Mouse (Mus musculus) heart, embryonic 11.5 days (tissue): ENCODE results near the gene Lrwd1. TPM values are rescaled to one million over a fixed set of nuclear protein-coding genes. Genes with fewer than 3 reads are reported as not detected.

Experiments used
- ATAC-seq: fragments of 200-750 bp; cut with Nextera tagmentation; replicated peaks from 2 replicates; pipeline ENCODE4 v1.8.0; 2017; ENCODE audit warnings: moderate library complexity; ENCODE audit not compliant: insufficient number of reproducible peaks, low FRiP score, low TSS enrichment
- H3K27ac ChIP-seq: fragments of 300-500 bp; sonication (generic); 2 replicates; pipeline ENCODE4 v1.5.1; 2014; ENCODE audit warnings: mild to moderate bottlenecking, low read depth, low read length
- H3K27me3 ChIP-seq: fragments of 300-500 bp; sonication (generic); 2 replicates; pipeline ENCODE4 v1.6.1; 2014; ENCODE audit warnings: mild to moderate bottlenecking, low read length, mixed read lengths; ENCODE audit not compliant: control insufficient read depth, insufficient read depth
- H3K36me3 ChIP-seq: fragments of 300-500 bp; sonication (generic); 2 replicates; pipeline ENCODE4 v1.6.1; 2014; ENCODE audit warnings: mild to moderate bottlenecking, low read length, moderate library complexity, mixed read lengths; ENCODE audit not compliant: control insufficient read depth, insufficient read depth
- H3K4me1 ChIP-seq: fragments of 300-500 bp; sonication (generic); 2 replicates; pipeline ENCODE4 v1.6.1; 2014; ENCODE audit warnings: low read length; ENCODE audit not compliant: control insufficient read depth, insufficient read depth
- H3K4me2 ChIP-seq: fragments of 300-500 bp; sonication (generic); 2 replicates; pipeline ENCODE4 v1.6.1; 2014; ENCODE audit warnings: mild to moderate bottlenecking, moderate library complexity
- H3K4me3 ChIP-seq: fragments of 300-500 bp; sonication (generic); 2 replicates; pipeline ENCODE4 v1.5.1; 2014; ENCODE audit warnings: low read depth, low read length
- H3K9ac ChIP-seq: fragments of 300-500 bp; sonication (generic); 2 replicates; pipeline ENCODE4 v1.6.1; 2014; ENCODE audit warnings: mild to moderate bottlenecking, low read depth, low read length, moderate library complexity
- H3K9me3 ChIP-seq: fragments of 300-500 bp; sonication (generic); replicated peaks from 2 replicates; pipeline ENCODE4 v1.6.1; 2016; ENCODE audit warnings: low read length; ENCODE audit not compliant: control insufficient read depth
- WGBS: fragments of 180-500 bp; shearing (Covaris S2); extraction: QIAGEN DNeasy Blood & Tissue Kit; methylation state at CpG from one replicate; pipeline ENCODE4 v1.1.7; 2014; ENCODE audit not compliant: insufficient replicate concordance; 5-methylcytosine and 5-hydroxymethylcytosine counted together
- polyA plus RNA-seq: library from polyadenylated mRNA; unstranded; fragments of >200 nt; fragmentation: Nextera tagmentation; extraction: Ambion mirVana; gene quantifications from 2 replicates; pipeline ENCODE4 v1.2.1, GENCODE M21; 2014

Gene Lrwd1
- polyA plus RNA-seq, 1 experiment from 2014 or later: 22.6 TPM

DNA sequence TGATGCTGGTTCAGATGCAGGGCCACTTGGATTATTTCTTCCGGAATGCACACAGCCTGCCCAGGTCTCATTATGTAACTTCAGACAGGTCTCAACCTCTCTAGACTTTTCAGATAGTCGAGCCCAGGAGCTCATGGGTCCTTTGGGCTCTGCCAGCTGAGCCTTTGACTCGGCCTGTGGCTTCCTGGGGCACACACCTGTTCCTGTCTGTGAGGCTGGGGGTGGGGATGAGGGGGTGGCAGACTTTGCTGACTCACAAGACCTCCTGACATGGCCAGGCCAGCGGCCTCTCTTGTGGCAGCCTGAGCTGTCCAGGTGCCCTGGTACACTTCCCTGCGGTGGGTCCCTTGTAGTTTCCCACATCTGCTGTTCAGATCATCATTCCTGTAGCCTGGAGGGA lies 43.9 kb downstream of the Lrwd1 start:
- WGBS: 66% methylated on average over 5 of the region's 5 CpGs

DNA sequence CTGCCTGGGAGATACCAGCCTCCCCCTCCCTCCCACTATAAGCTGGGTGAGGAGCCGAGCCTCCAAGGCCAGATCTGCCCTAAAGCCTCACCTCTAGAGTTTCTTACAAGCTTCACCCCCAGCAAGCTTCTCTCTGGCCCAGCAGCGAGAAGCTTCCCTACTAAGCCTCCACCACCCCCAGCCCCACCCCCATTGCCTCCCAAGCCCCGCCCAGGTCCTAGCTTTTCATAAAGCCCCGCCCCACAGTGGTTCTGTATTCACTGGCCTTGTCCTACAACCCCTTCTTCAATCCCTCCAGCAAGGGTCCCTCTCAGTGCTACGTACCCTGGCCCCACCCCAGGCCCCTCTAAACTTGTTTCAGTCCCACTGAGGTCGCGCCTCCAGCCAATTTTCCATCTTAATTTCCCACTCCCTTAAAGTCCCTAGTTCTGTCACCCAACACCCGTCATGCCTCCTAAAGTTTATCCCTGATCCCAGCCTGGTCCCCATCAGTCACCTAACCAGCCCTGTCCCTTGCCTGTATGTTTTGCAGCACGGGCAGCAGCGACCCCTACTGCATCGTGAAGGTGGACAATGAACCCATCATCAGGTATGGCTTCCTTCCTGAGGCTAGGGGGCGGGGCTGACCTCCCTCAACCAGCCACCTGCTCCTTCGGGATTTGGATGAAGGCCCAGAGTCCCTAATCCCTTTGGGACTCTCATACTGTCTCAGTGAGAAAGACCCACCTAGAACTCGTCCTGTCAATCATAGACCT lies 46.9 kb downstream of the Lrwd1 start:
- 14% methylated on average over 14 of the region's 14 CpGs for WGBS
- H3K4me2 ChIP-seq: no peak overlapping the region
- no peak for ATAC-seq

More for the DNA sequence above, 43.9 kb downstream of the Lrwd1 start:
- Histone ChIP-seq H3K9me3 (no peaks in the 10 kb centered on the region), H3K27ac (no peak overlapping the region), H3K4me2 (no peak overlapping the region), H3K4me1 (no peaks in the 10 kb centered on the region), H3K9ac (no peak overlapping the region), H3K4me3 (no peak overlapping the region), H3K27me3 (peaks cover under 1% of the 10 kb centered on the region), H3K36me3 (no peaks in the 10 kb centered on the region)
- ATAC-seq: no peak

DNA sequence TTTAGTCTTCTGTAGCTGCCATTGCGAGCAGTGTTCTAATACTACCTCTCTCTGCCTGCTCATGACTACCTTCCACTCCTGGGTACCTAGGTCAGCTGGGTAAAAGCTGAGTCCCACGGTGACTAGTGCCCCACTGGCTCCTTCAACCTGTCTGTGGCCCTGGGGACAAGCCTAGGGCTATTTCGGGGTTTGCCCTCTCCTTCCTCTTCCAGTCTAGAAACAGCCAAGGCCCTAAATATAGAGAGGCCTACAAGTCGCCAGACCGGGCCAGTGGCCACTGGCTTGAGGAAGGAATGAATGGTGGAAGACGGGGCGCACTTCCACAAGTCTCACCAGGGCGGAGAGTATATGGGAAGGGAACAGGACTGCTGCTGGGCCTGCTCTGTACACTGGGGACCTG lies 49.6 kb downstream of the Lrwd1 start:
- Histone ChIP-seq H3K4me3 (no peak overlapping the region), H3K27ac (no peak overlapping the region), H3K4me2 (no peak overlapping the region), H3K4me1 (peaks cover 11% of the 10 kb centered on the region), H3K9ac (no peak overlapping the region), H3K27me3 (peaks cover 32% of the 10 kb centered on the region), H3K36me3 (no peaks in the 10 kb centered on the region), H3K9me3 (no peaks in the 10 kb centered on the region)
- ATAC-seq: no peak
- WGBS: 80% methylated on average over 8 of the region's 8 CpGs

More for the DNA sequence above, 46.9 kb downstream of the Lrwd1 start:
- Histone ChIP-seq H3K9me3 (no peaks in the 10 kb centered on the region), H3K27me3 (peaks cover 30% of the 10 kb centered on the region), H3K9ac (no peak overlapping the region), H3K36me3 (no peaks in the 10 kb centered on the region), H3K4me1 (peaks cover 7% of the 10 kb centered on the region; the same call in 1 of the 2 replicates), H3K4me3 (no peak overlapping the region), H3K27ac (no peak overlapping the region)

DNA sequence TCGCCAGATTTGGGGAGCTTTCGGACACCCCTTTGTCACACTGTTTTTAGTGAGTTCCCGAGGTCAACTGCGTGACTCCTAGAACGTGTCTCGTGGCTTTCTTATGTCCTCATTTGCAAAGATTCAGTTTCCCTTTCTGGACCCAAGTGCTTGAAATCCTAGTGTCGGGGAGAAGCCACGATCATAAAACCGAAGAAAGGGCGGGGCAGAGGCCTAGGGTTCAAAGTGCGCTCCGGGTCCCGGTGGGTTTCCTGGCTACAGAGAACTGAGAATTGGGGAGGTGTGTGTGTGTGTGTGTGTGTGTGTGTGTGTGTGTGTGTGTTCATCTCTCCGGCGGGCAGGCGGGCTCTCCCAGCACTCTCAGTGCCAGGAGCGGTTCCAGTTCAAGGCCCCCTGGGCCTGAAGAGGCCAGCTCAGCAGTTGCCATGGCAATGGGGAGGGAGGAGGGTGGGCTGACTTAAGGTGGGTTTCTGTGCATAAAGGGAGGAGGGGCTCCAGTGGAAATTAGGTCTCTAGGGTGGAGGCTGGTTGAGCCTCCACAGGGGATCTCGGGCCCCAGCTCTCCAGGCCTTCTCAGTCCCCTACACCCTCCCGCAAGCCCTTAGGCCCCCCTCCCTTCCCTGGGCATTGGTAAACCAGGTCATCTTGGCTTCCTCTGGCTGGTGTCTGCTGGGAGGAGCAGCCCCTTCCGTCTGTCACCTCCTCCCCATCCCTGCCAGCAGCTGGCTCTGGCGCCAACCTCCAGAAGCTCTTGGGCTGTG lies 50.8 kb downstream of the Lrwd1 start:
- peak overlapping the region; percentile 97 for H3K4me2 ChIP-seq
- no peak for ATAC-seq
- WGBS: 10% methylated on average over 21 of the region's 21 CpGs
- peak overlapping the region; percentile 52; the same call in 1 of the 2 replicates for H3K4me3 ChIP-seq
- H3K27ac ChIP-seq: no peak overlapping the region
- H3K4me1 ChIP-seq: peaks cover 11% of the 10 kb centered on the region
- no peaks in the 10 kb centered on the region for H3K9me3 ChIP-seq
- peaks cover 32% of the 10 kb centered on the region for H3K27me3 ChIP-seq
- no peaks in the 10 kb centered on the region for H3K36me3 ChIP-seq
- no peak overlapping the region for H3K9ac ChIP-seq

DNA sequence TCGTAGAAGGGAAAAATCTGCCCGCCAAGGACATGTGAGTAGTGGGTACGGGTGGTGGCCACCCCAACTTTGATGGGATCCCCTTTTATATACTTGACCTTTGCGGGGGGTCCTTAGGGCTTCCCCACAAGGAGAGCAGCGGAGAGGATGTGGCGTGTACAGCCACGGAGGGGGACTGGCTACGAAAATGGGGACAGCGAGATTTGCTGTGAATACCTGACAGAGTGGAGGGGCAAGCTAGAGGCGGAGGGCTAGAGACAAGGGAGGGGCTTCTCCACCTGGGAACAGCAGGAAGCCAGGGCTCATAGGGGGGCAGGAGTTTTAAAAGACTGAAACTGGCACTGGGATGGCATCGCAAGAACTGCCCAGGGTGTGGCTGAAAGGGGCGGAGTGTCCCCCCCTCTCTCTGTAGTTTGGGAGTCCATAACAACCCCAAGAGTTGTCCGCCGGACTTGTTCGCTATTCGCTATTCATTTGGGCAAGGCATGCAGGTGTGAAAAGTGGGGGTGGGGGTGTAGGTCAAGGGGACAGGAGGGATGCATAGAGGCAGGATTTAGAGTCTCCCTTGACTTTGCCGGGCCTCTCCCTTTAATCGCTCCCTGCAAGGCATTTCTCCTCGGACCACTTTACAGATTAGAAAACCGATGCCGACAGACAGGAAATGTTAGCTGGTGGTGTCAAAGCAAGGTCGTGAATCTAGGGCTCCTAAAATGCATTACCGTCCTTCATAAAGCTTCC lies 51.6 kb downstream of the Lrwd1 start:
- H3K4me1 ChIP-seq: peaks cover 11% of the 10 kb centered on the region
- peak overlapping the region; percentile 58; the same call in 1 of the 2 replicates for H3K9ac ChIP-seq
- H3K4me2 ChIP-seq: peak overlapping the region; percentile 97
- H3K27me3 ChIP-seq: peaks cover 32% of the 10 kb centered on the region
- no peaks in the 10 kb centered on the region for H3K36me3 ChIP-seq
- 2% methylated on average over 23 of the region's 23 CpGs for WGBS
- no peak for ATAC-seq
- no peak overlapping the region for H3K27ac ChIP-seq
- peak overlapping the region; percentile 52 for H3K4me3 ChIP-seq
- H3K9me3 ChIP-seq: no peaks in the 10 kb centered on the region

DNA sequence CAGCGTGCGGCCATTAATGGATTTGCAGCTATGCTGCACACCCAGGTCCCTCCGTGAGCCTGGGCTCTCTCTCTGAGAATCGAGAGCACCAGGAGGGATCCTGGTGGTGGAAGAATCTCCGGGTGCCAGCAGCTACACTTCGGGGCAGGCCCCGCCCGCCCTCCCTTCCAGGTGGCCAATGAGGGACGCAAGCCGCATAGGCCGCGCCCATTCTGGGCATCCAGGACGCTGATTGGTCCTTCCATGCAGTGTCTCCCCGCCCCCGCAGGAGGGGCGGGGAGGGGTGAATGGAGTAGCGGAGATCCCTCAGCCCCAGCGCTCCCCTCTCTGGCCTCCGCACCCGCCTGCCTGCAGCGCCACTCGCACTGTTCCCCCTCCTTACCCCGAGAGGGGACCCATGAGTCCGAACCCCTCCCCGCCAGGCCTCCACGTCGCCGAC lies 52.2 kb downstream of the Lrwd1 start, which contains the start of gene Rasa4:
Rasa4 (plus strand) TSS at position 248 of the 439 bp plus-strand sequence.
- H3K4me3 ChIP-seq: peak within 1 kb of the TSS; percentile 52
- under 1% methylated on average over 28 of the region's 28 CpGs for WGBS
- no peaks in the 10 kb centered on the region for H3K36me3 ChIP-seq
- H3K4me2 ChIP-seq: peak within 1 kb of the TSS; percentile 97
- H3K27me3 ChIP-seq: peaks cover 32% of the 10 kb centered on the region
- H3K4me1 ChIP-seq: peaks cover 11% of the 10 kb centered on the region
- H3K9ac ChIP-seq: peak within 1 kb of the TSS; percentile 58; the same call in 1 of the 2 replicates
- H3K9me3 ChIP-seq: no peaks in the 10 kb centered on the region
- ATAC-seq: peak; percentile 90
- H3K27ac ChIP-seq: no peak within 1 kb of the TSS

DNA sequence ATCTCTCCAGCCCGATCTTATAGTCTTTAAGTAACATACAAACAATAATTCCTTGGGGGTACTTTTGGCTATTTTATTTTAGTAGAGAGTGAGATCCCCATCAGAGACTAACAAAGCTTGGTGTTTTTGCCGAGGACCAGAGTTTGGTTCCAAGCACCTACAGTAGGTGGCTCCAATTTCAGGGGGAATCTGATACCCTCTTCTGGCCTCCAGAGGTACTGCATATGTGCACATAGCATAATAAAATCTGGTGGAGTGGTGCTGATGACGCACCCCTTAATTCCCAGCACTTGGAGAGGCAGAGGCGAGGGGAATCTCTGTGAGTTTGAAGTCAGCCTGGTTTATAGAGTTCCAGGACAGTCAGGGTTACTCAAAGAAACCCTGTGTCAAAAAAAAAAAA lies 53.5 kb downstream of the Lrwd1 start:
- H3K4me3 ChIP-seq: no peak overlapping the region
- peaks cover 32% of the 10 kb centered on the region for H3K27me3 ChIP-seq
- H3K27ac ChIP-seq: no peak overlapping the region
- WGBS: 74% methylated on average over 4 of the region's 4 CpGs
- no peak overlapping the region for H3K9ac ChIP-seq
- H3K4me1 ChIP-seq: peaks cover 11% of the 10 kb centered on the region
- no peaks in the 10 kb centered on the region for H3K36me3 ChIP-seq
- ATAC-seq: no peak
- H3K4me2 ChIP-seq: no peak overlapping the region
- H3K9me3 ChIP-seq: no peaks in the 10 kb centered on the region

DNA sequence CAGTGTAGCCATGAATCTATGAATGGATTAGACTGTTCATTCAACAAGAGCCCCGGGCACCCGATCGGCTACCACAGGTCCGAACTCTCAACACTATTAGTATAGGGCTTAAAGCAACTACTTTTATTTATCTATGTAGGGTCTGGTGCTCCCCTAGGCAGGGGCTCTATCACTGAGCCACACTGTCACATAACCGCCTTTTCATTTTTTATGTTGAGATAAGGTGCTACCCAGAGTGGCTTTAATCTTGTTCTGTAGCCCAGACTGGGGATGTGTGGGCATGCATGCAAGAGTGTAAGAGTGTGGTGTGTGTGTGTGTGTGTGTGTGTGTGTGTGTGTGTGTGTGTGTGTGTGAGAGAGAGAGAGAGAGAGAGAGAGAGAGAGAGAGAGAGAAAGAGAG lies 57.7 kb downstream of the Lrwd1 start:
- Histone ChIP-seq H3K4me2 (no peak overlapping the region), H3K9me3 (no peaks in the 10 kb centered on the region), H3K27ac (no peak overlapping the region), H3K4me1 (no peaks in the 10 kb centered on the region; the same call in 1 of the 2 replicates), H3K4me3 (no peak overlapping the region), H3K9ac (no peak overlapping the region), H3K36me3 (no peaks in the 10 kb centered on the region), H3K27me3 (no peaks in the 10 kb centered on the region; the same call in 1 of the 2 replicates)
- 91% methylated on average over 5 of the region's 5 CpGs for WGBS
- no peak for ATAC-seq
